Mouse (Mus musculus): Measurements from ENCODE around the gene Olfr221.

Gene Olfr221

DNA sequence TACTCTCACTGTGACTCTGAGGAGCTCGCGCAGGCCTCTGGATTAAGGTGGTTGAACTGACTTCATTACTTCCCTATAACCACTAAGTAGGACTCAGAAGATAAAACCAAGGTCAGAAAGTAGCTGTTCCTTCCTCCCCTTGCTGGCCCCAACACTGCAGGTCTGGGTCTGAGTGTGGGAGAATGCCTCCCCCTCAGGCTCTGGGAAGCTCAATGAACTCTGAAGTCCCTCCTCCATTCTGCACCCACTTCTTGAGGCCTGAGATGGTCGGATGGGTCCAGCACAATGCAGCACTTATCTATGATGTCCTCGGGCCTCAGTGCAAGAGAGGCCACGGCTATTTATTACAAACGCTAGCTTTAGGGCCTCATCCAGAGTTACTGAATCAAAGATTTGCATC is 36.6 kb downstream of the Olfr221 start:
- no peak for DNase-seq (ENCODE audit: low spot score)

DNA sequence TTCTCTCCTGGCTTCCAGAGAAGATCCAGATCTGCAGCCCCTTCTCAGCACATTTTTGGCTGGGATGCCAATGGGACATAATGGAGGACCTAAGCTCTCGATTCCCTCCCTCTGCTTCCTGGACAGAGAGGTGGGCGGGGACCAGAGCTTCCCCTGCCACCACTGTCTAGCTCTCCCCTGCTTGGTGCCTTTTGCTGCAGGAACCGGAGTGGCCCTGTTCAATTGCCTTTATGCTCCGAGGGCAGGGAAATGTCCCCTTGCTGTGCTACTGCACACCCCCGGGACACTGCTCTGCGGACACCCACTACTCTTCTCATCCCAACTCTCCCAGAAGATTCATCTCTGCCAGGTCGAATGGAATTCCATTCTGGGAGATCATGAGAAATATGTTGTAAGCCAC is 37.1 kb downstream of the Olfr221 start:
- DNase-seq (ENCODE audit: low spot score), result no peak

DNA sequence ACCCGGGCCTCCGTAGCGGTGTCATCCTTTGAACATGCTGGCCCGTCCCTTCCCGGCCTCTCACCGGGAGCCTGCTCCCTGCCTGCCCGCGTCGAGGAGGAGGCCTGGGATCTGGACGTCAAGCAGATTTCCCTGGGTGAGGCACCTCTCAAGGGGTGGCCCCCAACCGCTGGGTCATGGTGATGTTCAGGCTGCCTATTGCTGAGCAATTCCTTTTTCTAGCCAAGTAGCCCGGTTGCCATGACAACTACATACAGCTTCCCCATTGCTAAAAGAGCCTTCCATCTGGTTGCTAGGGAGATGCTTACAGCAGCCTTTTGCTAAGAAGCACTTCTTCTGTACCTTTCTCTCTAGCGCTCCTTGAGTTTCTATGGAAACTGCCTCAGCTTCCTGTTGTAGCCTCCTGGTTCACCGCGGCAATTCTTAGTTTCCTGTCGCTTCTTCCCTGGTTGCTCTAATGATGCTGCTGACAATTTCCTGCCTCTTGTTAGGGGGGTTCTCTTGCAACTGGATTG is 38.2 kb downstream of the Olfr221 start:
- peak; percentile 59 for DNase-seq (ENCODE audit: low spot score)

DNA sequence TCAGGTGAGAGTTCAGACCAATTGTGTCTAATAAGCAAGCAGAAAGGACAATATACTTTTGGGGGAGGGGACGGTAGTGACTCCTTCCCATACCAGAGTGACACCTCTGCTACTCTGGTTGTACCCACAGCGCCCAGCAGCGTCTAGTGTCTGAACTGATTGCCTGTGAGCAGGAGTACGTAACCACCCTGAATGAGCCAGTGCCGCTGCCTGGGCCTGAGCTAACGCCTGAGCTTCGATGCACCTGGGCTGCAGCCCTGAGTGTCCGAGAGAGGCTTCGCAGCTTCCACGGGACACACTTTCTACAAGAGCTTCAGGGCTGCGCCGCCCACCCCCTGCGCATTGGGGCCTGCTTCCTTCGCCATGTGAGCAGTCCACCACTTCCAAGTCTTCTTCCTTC is 44.8 kb downstream of the Olfr221 start:
- DNase-seq (ENCODE audit: low spot score), result no peak

DNA sequence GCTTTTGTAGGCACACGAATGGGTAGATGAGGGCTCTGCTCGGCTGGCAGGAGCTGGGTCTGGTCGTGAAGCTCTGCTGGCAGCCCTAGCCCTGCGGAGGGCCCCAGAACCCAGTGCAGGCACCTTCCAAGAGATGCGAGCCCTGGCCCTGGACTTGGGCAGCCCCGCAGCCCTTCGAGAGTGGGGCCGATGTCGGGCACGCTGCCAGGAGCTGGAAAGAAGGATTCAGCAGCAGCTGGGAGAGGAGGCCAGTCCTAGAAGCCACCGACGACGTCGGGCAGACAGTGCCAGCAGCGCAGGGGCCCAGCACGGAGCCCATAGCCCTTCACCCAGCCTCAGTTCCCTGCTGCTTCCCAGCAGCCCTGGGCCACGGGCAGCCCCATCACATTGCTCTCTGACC is 45.4 kb downstream of the Olfr221 start:
- no peak for DNase-seq (ENCODE audit: low spot score)

DNA sequence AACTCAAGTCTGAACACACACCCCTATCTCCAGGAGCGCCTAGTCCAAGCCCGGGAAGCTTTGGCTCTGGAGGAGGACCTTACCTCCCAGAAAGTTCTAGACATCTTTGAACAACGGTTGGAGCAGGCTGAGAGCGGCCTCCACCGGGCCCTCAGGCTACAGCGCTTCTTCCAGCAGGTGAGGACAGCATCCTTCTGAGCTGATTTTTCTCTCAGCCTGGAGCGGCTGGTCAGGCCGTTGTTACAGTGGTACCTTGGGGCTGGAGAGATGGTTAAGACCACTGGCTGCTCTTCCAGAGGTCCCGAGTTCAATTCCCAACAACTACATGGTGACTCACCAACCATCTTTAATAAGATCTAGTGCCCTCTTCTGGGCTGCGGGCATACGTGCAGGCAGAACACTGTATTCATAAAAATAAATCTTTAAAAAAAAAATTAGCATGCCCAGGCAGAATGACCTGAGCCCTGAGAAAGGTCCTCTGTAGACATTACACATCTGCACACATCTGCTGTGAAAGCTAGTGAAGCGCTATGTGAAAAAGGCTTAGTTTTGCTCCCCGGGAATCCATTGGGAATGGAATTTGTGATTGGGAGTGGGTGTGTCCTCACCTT is 45.9 kb downstream of the Olfr221 start:
- peak; percentile 34 for DNase-seq (ENCODE audit: low spot score)

DNA sequence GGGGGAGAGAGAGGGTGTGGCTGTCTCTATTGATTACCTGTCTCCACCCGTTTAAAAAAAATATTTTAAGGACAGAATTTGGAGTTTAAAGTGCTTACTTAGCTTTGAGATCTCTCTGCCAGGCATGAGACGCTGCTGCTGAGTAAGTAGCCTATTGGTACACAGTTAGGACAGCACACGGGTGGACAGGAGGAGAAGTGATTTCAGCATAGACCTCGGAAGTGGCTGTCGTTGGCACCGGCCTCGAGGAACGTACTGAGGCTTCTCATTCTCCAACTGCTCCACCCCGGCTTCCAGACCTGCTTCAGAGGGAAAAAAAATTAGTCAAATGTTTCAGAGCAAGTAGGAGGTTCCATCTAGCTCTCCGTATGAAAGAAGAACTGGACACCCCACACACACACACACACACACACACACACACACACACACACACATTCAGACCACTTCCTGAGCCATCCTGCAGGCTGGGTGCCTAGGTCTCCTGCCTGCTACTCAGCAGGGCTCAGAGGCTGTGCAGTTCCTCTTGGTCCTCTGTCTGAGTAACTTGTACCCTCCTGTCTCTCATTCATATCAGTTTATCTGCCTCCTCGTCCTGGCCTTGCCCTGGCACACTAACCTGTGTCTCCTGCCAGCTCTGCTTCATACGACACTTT is 46.9 kb downstream of the Olfr221 start:
- no peak for DNase-seq (ENCODE audit: low spot score)

DNA sequence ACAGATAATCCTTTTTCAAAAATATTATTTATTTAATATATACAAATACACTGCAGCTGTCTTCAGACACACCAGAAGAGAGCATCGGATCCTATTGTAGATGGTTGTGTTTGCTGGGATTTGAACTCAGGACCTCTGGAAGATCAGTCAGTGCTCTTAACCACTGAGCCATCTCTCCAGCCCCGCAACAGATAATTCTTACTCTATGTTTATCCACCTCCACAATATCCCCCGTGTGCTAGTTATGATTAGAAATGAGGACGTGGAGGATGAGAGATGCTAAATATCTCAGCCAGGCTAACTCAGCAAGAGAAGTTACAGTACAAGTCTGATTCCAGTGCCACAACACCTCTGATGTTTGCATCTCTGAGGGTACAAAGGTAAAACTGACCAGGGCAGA is 47.8 kb downstream of the Olfr221 start:
- no peak for DNase-seq (ENCODE audit: low spot score)

DNA sequence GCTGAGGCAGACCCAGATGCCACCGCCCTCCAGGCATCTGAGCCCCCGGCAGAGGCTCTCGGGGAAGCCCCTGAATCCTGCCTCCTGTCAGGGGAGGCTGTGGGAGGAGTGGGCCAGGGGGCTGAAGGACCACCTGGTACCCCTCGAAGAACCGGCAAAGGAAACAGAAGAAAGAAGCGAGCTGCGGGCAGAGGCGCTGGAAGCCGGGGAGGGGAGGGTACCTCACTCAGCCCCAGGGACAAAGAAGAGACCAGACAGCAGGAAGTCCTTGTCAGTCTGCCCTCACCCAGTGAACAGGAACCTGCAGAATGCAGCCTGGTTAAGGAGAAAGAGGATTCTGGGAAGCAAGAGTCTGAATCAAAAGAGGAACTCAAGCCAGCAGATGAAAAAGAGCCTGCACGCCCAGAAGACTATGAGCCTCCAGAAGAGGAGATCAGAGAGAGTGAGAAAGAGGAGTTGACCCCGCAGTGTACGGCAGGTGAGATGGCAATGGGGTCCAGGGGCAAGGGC is 52.7 kb downstream of the Olfr221 start:
- no peak for DNase-seq (ENCODE audit: low spot score)

DNA sequence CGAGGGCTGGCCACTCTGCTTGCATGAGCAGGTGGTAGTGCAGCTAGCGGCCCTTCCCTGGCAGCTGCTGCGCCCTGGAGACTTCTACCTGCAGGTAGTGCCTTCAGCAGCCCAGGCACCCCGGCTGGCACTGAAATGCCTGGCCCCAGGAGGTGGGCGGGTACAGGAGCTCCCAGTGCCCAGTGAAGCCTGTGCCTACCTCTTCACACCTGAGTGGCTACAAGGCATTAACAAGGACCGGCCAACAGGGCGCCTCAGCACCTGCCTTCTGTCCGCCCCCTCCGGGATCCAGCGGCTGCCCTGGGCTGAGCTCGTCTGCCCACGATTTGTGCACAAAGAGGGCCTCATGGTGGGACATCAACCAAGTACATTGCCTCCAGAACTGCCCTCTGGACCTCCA is 53.5 kb downstream of the Olfr221 start:
- DNase-seq (ENCODE audit: low spot score), result no peak

DNA sequence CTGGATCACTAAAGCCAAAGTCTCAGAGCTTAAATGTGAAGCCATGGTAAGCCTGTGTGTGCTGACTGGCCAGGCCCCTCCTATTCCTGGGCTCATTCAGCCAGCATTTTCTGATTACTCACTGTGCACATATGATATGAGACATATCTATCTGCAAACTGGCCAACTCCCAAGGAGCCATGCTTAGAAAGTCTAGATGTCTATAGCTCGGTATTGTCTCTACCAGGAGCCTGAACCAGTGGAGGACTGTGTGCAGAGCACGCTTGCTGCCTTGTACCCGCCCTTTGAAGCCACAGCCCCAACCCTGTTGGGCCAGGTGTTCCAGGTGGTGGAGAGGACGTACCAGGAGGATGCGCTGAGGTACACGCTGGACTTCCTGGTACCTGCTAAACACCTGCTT is 55.1 kb downstream of the Olfr221 start:
- no peak for DNase-seq (ENCODE audit: low spot score)

DNA sequence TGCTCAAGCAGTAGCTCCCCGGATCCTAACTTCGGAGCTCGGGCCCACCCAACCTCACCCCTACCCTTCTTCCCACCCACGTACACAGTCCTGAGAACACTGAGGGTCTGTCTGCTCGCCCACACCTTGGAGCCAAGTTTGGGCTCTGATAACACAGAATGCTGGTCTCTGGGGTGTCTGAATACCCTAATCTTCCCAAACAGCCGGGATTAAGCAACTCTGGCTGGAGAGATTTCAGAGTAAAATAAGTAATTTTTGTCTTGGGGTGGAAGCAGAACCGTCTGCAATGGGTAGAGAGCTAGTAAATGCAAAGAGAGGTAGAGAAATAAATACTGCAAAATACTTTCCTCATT is 56.1 kb downstream of the Olfr221 start:
- DNase-seq (ENCODE audit: low spot score), result no peak

DNA sequence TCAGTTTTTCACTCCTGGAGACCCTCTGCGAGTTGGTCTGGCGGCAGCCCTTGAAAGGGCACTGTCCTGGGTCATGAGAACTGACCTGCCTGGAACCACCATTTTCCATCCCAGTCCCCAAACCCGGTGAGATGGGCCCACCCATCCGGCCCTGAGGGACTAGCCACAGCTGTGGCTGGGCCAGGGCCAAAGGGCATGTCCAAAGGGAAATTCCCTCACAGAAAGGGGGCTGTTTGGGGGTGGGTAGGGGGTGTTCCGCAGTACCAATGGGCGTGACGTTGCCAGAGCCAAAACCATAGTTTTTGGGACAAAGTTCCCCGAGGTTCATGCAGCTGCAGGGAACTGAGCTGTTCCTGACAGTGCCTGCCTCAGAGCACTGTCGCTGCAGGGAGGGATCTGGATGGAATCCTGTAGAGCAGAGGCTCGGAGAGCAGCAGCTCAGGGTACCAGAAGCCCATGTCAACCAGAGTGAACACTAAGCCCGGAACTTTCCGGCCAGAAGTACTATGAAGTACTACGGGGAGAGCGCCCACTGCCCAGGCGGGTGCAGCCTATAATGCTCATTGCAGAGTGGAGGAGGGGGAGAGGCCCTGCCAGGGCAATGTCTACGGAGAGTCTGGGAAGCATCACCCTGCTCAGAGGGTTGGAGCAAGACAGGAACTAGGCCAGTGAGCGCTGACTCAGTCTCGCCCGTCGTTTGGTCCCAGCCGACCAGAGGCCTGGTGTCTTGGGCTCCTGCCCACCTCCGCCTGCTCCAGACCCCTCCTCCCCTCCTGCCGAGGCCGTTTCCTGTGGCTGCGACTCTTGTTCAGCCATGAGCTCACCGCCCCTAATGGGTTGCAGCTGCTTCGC is 56.7 kb downstream of the Olfr221 start:
- peak; percentile 76 for DNase-seq (ENCODE audit: low spot score)

DNA sequence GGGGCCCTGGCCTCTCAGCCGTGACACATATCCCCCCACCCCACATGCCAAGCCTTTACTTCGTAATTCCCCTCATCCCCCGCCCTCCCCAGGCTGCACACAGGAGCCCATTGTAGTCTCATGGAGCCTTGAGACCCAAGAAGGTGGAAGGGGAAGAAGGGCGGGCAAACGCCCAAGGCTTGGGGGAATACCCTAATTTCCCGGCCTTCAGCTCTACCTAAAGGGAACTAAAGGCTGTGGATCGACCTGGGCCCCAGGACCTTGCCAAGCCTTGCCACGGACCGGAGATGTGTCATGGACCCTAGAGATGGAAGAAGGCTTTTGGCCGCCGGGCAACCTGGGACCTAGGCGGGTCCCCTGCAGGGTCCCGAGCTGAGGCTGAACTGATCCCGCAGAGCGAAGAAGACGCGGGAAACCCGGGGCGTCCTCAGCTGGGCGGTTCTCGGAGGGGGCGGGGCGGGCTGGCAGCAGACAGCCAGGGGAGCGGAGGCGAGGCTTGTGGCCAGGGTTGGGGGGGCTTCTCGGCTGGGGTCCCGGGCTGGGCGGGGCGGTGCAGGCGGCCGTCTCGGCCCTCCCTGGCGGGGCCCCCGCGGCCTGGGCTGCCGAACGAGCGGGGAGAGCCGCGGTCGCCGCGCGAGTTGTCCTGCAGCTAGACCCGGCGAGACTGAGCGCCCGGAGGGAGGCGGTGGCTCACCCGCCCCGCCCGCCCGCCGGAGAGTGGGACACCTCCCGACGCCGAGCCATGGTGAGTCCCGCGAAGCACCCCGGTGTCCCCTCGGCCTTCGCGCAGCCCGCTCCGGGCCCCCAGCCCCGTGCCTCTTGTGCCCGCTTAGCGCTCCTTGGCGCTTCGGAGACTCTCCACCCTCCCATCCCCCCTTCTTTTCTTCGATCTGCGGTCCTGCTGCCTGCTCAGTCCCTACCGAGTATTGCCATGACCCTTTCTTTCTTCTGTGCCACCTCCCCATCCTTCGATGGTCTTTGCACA is 57.7 kb downstream of the Olfr221 start, which contains the start of gene Arhgef40:
Arhgef40 (plus strand) TSS at position 473 of the 985 bp plus-strand sequence.
- peak; percentile 79 for DNase-seq (ENCODE audit: low spot score)

Data from retina, embryonic 14.5 days (tissue).